Mouse (Mus musculus) testis, adult 2 months (tissue): ENCODE data around the gene Usp1.

Experiments
- CTCF ChIP-seq: fragments of 200-500 bp; IDR thresholded peaks from 2 replicates; pipeline ENCODE4 v1.5.1; 2012; ENCODE audit warnings: low read depth, mild to moderate bottlenecking, inconsistent platforms, low read length, moderate library complexity; ENCODE audit not compliant: control insufficient read depth, insufficient read depth, insufficient replicate concordance
- POLR2A ChIP-seq: fragments of 200-500 bp; IDR thresholded peaks from 2 replicates; pipeline ENCODE4 v1.6.1; 2012; ENCODE audit warnings: low read depth, mild to moderate bottlenecking, inconsistent platforms, low read length, moderate library complexity; ENCODE audit not compliant: control insufficient read depth

DNA sequence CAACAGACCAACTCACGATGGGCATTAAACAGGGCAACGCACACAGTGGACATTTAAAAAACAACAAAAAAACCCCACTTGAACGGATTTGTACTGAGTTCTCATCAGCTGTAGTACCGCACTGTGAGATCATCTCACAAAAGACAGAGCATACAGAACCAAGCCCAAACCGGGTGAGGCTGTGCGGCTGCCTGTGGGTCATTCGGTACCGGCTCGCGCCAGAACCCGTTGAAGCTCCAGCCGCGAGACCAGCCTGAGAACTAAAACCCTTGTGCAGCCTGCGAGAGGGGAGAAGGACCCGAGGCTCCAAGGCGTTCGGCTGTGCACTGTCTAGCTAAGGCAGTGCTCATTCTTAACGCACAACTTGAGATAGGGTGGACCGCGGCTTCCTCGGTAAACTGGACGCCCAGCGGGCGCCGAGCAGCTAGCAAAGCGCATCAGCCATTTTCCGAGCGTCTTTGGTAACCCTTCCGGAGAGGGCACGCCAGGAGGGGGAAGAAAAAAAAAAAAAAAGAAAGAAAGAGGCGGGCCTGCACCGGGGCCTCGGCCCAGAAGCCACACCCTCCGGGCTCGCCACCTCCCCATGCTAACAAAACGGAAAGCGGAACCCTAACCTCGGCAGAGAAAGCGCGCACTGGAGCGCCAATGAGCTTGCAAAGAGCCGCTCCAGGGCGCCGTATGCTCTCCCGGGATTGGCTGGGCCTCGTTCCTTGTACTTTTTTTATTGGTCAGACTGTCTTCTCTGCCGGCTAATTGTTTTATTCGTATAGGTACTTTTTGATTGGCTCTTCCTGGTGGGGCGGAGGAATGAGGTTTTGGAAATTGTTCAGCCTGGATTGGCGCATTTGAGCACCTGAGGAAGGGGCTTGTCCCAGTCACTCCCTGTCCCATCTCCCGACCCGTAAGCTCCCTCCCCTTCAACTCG lies 705 bp upstream of the Usp1 start:
- TF ChIP-seq POLR2A (peak; percentile 78; the same call in 1 of the 2 replicates), CTCF (no peak)
